Mouse (Mus musculus): ENCODE measurements around the gene Maf.

Maf gene

DNA sequence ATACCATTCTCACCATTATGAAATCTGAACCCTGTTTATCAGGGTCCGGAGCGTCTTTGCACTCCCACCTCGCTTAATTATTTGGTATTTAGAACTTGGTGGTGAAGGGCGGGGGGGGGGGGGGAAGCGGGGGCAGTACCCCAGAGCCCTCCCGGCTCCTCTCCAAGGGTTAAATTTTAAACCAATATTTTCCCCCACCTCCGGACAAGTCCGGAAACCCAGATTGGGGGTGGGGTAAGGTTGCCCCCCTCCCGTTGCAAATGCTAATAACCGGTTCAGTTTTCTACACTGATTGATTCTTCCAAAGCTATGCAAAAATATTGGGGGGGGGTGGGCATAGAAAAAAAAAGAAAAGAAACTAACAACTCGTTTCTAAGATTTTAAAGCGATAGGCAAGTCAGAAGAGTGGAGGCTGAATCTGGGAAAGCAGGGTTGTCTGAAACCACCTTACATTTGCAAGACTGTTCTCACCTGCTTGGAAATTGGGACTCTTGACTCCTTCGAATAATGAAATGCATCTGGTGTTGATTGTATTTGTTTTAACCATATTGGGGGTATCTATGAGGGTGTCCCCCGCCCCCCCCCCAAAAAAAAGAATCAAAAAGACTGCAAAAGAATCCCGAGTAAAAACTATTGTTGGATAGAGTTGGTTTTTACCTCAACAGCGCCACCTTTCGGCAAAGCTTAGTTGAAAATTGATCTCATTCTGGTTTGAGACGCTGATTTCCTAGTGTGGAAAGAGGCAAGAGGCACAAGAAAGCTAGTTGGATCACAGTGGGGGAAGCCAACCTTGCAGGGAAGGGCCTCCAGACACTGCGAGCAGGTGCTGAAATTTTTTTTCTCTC is 1.6 kb upstream of the Maf start:
- in situ Hi-C loops (cut with MboI; ENCODE audit: low pct_unique_long_range_greater_than_20kb in 1 of 2, low sequenced_read_pairs in 2 of 2, unreplicated experiment in 1 of 2) = loop anchor here in 1 of 2 experiments (25.0 kb wide), 1 partner anchor 572 kb away; no protein-coding TSS in a partner anchor

DNA sequence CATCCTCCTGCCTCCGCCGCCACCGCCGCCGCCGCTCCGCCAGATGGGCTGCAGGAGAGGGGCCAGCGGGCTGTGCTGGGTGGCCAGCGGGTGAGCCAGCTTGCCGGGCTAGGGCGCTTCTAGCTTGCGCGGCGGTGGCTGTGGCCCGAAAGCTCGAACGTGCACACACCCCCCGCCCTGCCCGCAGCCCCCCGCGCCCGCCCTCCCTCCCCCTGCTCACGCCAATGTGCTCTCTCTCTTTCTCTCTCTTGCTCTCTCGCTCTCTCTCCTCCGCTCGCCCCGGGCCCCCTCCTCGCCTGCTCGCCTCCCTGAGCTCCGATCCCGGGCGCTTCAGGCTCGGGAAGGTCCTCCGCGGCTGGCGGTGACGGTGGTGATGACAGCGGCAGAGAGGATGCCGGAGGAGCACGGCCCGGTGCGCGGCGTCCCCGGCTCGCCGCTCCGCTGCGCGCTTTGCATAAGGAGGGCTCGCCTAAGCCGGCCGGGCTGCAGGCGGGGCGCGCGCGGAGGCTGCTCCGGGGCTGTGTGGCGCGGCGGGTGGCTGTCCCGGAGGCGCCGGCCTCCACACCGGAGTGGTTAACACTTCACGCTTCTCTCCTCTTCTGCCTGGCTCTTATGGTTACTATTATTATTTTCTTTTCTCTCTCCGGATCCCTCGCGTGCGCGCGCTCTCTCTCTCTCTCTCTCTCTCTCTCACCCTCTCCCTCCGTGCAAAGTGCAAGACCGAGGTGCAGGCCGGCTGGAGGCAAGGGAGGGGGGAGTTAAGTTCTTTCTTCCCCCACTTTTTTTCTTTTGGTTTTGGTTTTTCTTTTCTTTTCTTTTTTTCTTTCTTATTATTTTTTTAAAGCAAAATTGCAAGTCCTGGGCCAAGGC is 498 bp downstream of the Maf start:
- in situ Hi-C loops (cut with MboI; ENCODE audit: low pct_unique_long_range_greater_than_20kb in 1 of 2, low sequenced_read_pairs in 2 of 2, unreplicated experiment in 1 of 2) = loop anchor here in 1 of 2 experiments (25.0 kb wide), 1 partner anchor 570 kb away; no protein-coding TSS in a partner anchor

DNA sequence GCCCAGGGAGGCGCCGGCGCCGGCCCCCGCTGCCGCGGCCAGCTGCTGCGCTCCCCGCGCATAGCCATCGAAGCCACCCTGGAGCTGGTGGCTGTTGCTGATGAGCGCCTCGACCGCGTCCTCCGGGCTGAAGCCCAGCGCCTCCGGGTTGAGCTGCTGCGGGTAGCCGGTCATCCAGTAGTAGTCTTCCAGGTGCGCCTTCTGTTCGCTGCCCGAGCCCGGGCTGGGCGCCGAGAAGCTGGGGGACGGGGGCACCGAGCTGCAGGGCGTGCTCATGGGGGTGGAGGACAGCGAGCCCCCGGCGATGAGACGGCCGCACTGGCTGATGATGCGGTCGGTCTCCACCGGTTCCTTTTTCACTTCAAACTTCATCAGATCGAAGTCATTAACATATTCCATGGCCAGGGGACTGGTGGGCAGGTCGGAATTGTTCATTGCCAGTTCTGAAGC is 1.2 kb downstream of the Maf start:
- in situ Hi-C loops (cut with MboI; ENCODE audit: low pct_unique_long_range_greater_than_20kb in 1 of 2, low sequenced_read_pairs in 2 of 2, unreplicated experiment in 1 of 2) = loop anchor here in 1 of 2 experiments (25.0 kb wide), 1 partner anchor 569 kb away; no protein-coding TSS in a partner anchor

DNA sequence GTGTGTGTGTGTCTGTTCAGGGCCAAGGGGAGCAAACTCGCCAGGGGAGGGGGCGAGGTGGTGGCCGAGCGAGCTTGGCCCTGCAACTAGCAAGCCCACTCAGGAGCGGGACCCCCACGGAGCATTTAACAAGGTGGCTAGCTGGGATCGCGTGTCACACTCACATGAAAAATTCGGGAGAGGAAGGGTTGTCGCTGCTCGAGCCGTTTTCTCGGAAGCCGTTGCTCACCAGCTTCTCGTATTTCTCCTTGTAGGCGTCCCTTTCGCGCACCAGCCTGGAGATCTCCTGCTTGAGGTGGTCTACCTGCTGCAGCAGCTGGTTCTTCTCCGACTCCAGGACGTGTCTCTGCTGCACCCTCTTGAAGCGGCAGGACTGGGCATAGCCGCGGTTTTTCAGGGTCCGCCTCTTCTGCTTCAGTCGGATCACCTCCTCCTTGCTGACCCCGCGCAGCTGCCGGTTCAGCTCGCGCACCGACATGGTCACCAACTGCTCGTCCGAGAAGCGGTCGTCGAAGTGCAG is 1.9 kb downstream of the Maf start:
- in situ Hi-C loops (cut with MboI; ENCODE audit: low pct_unique_long_range_greater_than_20kb in 1 of 2, low sequenced_read_pairs in 2 of 2, unreplicated experiment in 1 of 2) = loop anchor here in 1 of 2 experiments (25.0 kb wide), 1 partner anchor 568 kb away; no protein-coding TSS in a partner anchor

DNA sequence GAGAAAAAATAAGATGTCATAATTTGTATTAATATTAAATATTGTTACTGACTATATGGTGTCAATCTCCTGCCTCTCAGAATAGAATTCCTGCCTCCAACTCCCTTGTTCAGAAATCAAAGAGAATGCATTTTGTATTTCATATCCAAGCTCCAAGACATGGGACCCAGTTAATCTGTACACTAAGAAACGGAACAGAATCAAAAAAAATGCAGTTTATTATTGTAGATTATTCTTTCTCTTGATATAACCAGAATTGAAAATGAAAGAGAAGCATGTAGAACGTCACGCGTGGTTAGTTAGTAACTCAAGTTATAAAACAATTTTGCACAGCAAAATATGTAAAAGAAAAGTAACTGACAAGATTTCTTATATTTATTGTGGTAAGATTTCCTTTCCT is 4.5 kb downstream of the Maf start:
- in situ Hi-C loops (cut with MboI; ENCODE audit: low pct_unique_long_range_greater_than_20kb in 1 of 2, low sequenced_read_pairs in 2 of 2, unreplicated experiment in 1 of 2) = loop anchor here in 1 of 2 experiments (25.0 kb wide), 1 partner anchor 566 kb away; no protein-coding TSS in a partner anchor

DNA sequence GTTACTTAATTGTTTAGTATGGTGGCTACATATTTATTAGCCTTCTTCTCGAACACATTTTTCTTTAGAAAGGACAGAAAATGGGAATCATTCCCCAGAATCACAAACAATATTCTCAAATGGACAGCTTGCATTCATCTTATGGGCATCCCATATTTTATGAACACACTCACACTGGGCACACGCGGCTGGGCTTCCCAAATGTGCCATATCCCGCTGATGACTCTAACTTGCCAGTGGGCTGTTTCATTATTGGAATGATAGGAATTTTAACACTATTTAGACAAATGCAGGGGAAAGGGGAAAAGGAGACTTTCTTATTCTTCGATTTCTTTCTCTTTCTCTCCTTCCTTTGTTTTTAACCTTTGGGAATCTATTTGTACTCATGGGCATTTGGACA is 6.6 kb downstream of the Maf start:
- in situ Hi-C loops (cut with MboI; ENCODE audit: low pct_unique_long_range_greater_than_20kb in 1 of 2, low sequenced_read_pairs in 2 of 2, unreplicated experiment in 1 of 2) = loop anchor here in 1 of 2 experiments (25.0 kb wide), 1 partner anchor 564 kb away; no protein-coding TSS in a partner anchor

DNA sequence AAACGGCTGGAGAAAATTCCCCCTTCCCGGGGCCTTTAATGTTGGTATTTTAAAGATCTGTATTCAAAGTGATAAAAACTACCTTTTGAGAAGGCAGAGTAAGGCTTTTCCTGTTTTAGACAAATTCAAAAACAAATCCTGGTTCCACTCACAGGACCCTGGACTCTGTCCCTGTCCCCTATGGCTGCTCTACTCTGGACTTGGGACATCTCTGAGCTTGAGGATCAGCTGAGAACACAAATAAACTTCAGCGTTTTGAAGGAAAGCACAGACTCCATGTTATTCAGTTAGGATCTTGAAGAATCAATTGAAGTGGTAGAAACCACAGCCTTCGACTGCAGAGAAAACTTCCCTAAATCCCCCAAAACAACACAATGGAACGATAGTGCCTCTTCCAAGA is 8.4 kb downstream of the Maf start:
- in situ Hi-C loops (cut with MboI; ENCODE audit: low pct_unique_long_range_greater_than_20kb in 1 of 2, low sequenced_read_pairs in 2 of 2, unreplicated experiment in 1 of 2) = no loop called here

DNA sequence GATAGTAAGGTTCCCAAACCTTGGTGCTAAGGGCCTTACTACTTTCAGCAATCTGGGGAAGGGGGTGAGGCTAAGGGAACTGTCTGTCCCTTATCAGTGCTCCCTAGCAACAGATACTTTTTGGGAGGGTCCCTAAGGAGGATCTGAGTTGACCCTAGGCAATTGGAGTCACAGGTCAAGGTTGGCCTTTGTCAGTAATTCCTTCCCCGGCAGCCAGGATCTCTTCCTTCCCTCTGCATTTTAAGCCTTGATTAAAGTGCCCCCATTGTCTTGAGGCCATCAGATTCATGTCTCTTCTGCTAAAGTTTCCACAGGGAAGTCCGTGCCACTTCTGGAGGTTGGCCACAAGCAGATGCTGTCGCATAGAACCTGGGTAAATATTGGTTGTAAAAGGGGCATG is 10.2 kb downstream of the Maf start:
- in situ Hi-C loops (cut with MboI; ENCODE audit: low pct_unique_long_range_greater_than_20kb in 1 of 2, low sequenced_read_pairs in 2 of 2, unreplicated experiment in 1 of 2) = no loop called here

DNA sequence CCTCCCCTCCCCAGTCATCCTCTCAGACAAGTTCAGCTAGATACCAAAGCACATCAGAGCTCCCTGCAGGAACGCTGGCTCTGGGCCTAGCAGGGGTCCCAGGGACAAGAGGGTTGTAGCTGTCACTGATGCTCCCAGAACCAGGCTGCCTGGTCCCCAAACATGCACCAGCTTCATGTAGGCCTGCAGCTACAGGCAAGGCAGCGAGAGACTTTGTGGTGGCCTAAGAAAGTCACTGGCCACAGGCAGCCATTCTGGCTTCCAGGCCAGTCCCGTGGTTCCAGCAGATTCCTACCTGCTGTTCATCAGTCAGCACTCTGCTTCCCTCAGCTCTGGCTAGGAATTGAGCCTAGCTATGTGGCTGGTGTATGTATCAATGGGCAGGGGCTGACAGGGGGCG is 10.9 kb downstream of the Maf start:
- in situ Hi-C loops (cut with MboI; ENCODE audit: low pct_unique_long_range_greater_than_20kb in 1 of 2, low sequenced_read_pairs in 2 of 2, unreplicated experiment in 1 of 2) = no loop called here

DNA sequence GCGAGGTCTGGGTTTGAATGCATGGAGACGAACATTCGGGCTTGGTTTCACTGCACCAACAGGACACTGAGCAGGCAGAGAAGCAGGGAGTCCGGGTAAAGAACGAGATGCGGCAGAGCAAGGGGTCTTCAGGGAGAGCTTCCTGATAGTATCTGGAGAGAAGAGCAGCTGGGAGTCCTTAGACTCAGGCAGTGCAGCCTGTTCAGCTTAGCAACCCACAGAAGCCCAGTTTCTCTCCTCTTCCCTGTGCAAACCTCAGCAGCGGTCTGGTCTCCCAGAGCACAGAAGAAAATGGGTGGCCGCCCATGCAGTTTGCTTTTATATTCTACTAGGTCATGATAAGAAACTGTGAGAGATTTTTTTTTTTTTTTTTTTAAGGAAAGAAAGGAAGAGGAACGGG is 20.2 kb downstream of the Maf start:
- in situ Hi-C loops (cut with MboI; ENCODE audit: low pct_unique_long_range_greater_than_20kb in 1 of 2, low sequenced_read_pairs in 2 of 2, unreplicated experiment in 1 of 2) = no loop called here

DNA sequence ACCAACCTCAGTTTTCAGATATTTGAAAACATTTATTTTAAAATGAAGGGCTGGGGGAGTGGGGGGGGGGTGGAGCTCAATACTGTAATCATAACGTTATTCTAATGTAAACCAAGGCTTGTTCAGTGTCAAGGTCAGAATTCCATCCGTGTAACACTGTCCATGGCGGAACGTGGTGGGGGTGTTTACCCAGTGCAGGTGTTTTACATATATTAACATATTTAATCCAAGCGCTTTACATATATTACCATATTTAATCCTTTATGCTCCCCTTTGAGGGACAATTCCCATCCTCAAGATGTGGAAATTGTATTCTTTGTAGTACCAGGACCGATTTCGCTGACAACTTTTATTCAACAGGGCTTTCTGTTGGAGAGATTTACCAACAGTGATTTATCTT is 24.3 kb downstream of the Maf start:
- in situ Hi-C loops (cut with MboI; ENCODE audit: low pct_unique_long_range_greater_than_20kb in 1 of 2, low sequenced_read_pairs in 2 of 2, unreplicated experiment in 1 of 2) = no loop called here

DNA sequence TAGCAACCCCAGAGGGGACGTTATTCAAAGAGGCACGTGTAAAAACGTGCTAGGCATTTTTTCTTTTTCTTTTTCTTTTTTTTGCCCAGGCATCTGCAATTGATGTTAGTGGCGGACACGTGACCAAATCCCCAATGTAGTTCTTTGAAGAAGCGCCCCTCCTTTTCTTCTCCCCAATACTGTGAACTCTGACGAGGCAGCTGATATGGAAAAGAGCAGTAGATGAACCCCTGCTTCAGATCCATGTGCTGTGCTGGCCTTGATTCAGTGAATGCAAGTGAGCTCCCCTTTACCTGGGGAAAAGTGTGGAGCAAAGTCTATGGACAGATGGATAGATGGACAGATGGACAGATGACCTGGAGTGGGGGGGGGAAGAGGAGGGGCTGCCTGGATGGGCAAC is 28.1 kb downstream of the Maf start:
- in situ Hi-C loops (cut with MboI; ENCODE audit: low pct_unique_long_range_greater_than_20kb in 1 of 2, low sequenced_read_pairs in 2 of 2, unreplicated experiment in 1 of 2) = no loop called here

DNA sequence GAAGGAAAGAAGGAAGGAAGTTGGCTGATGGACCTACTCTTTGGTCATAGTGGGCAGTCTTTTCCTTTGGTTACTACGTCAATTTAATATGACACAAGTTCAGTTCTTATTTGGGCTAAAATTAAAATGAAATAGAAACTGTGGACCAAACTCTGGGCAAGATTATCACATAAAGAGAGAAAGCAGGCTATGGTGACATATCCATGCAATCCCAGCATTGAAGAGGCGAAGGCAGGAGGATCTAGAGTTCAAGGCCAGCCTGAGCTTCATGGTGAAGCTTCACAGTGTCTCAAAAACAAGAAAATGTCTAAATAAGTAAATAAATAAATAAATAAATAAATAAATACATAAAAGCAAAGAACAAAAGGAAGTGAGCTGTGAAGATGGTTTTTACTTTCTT is 42.7 kb downstream of the Maf start:
- in situ Hi-C loops (cut with MboI; ENCODE audit: low pct_unique_long_range_greater_than_20kb in 1 of 2, low sequenced_read_pairs in 2 of 2, unreplicated experiment in 1 of 2) = no loop called here

DNA sequence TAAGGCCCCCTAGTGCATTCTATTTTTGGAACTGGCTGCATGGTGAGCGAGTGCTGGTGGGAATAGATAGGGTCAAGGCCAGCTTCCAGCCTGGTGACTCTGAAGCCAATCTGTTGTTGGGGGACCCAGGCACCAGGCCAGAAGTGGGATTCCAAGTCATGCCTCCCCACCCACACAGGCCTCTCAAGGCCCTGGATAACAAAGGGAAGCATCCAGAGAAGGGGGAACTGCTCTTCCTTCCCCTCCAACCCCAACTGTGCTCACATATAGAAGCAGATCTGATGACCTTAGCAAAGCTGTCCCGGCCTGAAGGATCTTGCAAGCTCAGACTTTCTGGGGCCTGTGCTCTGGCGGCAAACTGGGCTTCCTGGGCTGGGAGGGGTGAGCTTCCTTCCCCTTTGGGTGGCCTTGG is 57.5 kb downstream of the Maf start:
- in situ Hi-C loops (cut with MboI; ENCODE audit: low pct_unique_long_range_greater_than_20kb in 1 of 2, low sequenced_read_pairs in 2 of 2, unreplicated experiment in 1 of 2) = no loop called here

DNA sequence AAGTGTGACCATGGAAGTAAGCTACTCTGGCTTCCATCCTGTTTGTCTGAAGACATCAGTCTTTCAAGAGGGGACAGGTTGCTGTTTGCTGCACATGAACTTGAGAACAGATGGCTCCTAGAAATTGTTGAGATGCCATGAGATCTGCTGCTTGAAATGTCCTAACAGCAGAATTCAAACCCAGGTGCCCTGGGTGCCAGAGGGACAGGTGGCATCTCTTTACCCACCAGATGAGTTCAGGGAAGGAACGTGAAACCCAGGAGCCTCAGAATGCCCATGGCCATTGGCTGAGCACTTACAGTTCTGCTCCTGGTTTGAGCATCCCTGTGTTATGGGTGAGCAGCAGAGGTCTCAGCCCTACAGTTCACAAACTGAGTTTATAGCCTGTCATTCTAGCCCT is 62.5 kb downstream of the Maf start:
- in situ Hi-C loops (cut with MboI; ENCODE audit: low pct_unique_long_range_greater_than_20kb in 1 of 2, low sequenced_read_pairs in 2 of 2, unreplicated experiment in 1 of 2) = no loop called here

DNA sequence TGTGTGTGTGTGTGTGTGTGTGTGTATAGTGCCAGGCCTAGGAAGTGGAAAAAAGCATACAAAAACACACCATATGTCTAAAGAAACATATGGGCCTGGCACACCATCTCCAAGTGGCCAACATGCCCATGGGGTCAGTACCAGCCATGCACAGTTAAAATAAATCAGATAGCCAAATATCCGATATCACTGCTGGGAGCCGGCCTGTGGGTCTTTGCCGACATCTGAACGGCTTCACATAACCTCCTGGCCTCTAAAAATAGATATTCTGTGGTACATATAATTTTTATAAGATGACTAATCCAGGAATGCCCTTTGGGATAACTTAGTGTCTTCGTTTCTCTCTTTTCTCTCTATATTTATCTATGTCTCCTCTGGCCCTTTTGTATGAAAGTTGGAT is 65.7 kb downstream of the Maf start:
- in situ Hi-C loops (cut with MboI; ENCODE audit: low pct_unique_long_range_greater_than_20kb in 1 of 2, low sequenced_read_pairs in 2 of 2, unreplicated experiment in 1 of 2) = no loop called here

DNA sequence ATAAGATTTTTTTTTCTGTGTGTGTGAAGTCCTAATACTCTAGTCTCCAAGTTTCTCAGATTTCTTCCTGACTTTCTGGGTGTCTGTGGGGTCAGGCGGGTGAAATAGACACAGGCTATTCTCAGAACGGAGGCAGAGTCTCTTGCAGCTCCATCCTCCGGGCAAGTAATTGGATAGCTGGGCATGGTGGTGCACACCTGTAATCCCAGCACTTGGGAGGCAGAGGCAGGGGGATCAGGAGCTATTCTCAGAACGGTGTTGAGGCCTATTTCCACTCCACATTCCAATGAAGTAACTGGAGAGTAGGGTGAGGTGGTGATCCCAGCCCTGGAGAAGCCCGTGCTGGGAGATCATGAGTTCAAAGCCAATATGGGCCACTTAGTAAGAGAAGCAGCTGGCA is 67.6 kb downstream of the Maf start:
- in situ Hi-C loops (cut with MboI; ENCODE audit: low pct_unique_long_range_greater_than_20kb in 1 of 2, low sequenced_read_pairs in 2 of 2, unreplicated experiment in 1 of 2) = no loop called here

DNA sequence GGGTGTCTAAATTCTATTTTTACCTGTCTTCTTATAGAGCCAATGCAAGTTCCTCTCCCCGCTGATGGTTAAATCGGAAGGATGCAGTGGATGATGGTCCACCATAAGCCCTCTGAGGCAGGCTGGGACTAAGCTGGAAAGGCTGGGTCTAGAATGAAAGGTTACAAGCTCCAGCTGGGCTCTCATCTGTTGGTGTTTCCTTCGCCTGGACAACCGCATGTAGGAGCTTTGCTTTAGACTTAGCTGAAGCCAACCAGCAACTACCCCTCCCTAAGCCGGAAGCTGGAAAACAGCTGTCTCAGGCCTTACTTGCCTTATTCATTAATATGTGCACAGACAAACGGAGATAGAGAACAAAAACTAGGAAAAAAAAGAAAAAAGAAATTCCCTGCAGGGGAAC is 70.8 kb downstream of the Maf start:
- in situ Hi-C loops (cut with MboI; ENCODE audit: low pct_unique_long_range_greater_than_20kb in 1 of 2, low sequenced_read_pairs in 2 of 2, unreplicated experiment in 1 of 2) = no loop called here
